ENCODE assay signal across 8 mouse cellular contexts in the genomic region with DNA sequence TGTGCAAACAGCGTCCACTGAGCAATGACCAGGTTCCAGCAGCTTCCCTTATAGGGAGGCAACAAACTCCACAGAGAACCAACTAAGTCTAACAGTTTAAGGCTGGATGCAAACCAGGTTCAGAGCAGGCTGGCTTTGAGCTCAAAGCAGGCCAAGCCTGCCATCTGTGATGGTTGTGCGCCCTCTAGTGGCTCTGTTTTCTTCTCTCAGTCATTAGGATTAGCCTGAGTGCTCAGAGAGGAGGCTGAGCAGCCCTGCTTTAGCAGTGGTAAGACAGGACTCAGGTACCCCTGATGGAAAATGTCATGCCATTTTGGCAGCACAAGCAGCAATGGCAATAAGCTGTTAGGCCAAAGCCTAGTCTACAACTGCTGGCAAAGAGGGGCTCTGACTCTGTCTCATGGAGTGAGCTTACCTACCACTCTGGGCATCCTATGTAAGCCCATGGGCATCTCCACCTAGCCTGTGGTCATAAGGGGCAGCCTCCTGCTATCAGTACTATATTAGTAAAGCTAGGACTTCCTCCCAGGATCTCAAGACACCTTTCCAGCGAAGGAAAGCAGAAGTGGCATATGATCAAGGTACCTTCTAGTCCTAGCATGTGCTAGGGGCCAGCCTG. TPM values are rescaled to one million over a fixed set of nuclear protein-coding genes. Genes with fewer than 3 reads are reported as not detected.
DNase-seq lines count a peak whose midpoint lies in the region; ATAC-seq and TF ChIP-seq lines count a peak whose summit lies in the region.

No protein-coding gene starts in this region.

- peak; percentile 83 to 95 for DNase-seq in adrenal gland, adult (ENCODE audit: inconsistent age in 2 of 2, low spot score in 1 of 2)
- peak; percentile 85 for DNase-seq in gastrocnemius, postnatal 14 days
- peak; percentile 93 for DNase-seq in intestine, embryonic 14.5 days (ENCODE audit: low spot score)
- peak; percentile 83 to 88 for DNase-seq in left cerebral cortex, postnatal 10 days (ENCODE audit: extremely low spot score in 1 of 2, low spot score in 2 of 2)
- DNase-seq in right cerebral cortex, postnatal 14 days, result peak; percentile 93
- peak; percentile 81 to 84 for DNase-seq in urinary bladder, postnatal 36 days (ENCODE audit: low spot score in 2 of 2)

- no peak overlapping the region for H3K27ac ChIP-seq in cortical plate, adult 2 months (ENCODE audit: insufficient read depth, low read length)
- no peak overlapping the region for H3K27ac ChIP-seq in intestine, embryonic 14.5 days (ENCODE audit: low read depth)

- no peaks in the 10 kb centered on the region for H3K9me3 ChIP-seq in intestine, embryonic 14.5 days (ENCODE audit: control insufficient read depth, low read length)

- intact Hi-C loops in gastrocnemius, postnatal 14 days (cut with DNase I; ENCODE audit: low total_unique reads), result loop anchor here (5.0 to 10.0 kb wide), 2 partner anchors 35 to 102 kb away; no protein-coding TSS in a partner anchor
- intact Hi-C loops in left cerebral cortex, postnatal 10 days (cut with DNase I), result loop anchor here (2.0 kb wide), 1 partner anchor 36 kb away; no protein-coding TSS in a partner anchor

- no peak for TF ChIP-seq POLR2A in cortical plate, adult 2 months (IDR thresholded peaks at IDR 0.05; ENCODE audit: extremely low read depth, insufficient read depth, low read length)

- peak; percentile 81 for ATAC-seq in intestine, embryonic 14.5 days (replicated peaks; ENCODE audit: low FRiP score, low TSS enrichment, low read depth)
- peak; percentile 91 for ATAC-seq in megakaryocyte-erythroid progenitor cell, adult 5-6 weeks (replicated peaks; ENCODE audit: low FRiP score, low TSS enrichment, poor library complexity, severe bottlenecking)

- 32% methylated on average over 3 of the region's 3 CpGs for WGBS in intestine, embryonic 14.5 days

- H3K9ac ChIP-seq in intestine, embryonic 14.5 days (ENCODE audit: low read length), result 0 out of 2 replicates have a peak overlapping the region, but pooled peaks have one; percentile 7

- no peaks in the 10 kb centered on the region for H3K27me3 ChIP-seq in intestine, embryonic 14.5 days (replicated peaks; ENCODE audit: control insufficient read depth, insufficient read depth, low read length)

- peaks cover 51% of the 10 kb centered on the region for H3K36me3 ChIP-seq in intestine, embryonic 14.5 days (ENCODE audit: control insufficient read depth, insufficient read depth, low read length)

- peak; percentile 97 for TF ChIP-seq CTCF in cortical plate, adult 2 months (IDR thresholded peaks at IDR 0.05; ENCODE audit: extremely low read depth, insufficient read depth, low read length)

- no peak overlapping the region for H3K4me3 ChIP-seq in cortical plate, adult 2 months (ENCODE audit: insufficient read depth, low read length)
- H3K4me3 ChIP-seq in intestine, embryonic 14.5 days (ENCODE audit: low read depth, low read length), result no peak overlapping the region

- no peaks in the 10 kb centered on the region for H3K4me1 ChIP-seq in cortical plate, adult 2 months (ENCODE audit: control insufficient read depth, insufficient read depth, low read length)
- H3K4me1 ChIP-seq in intestine, embryonic 14.5 days (replicated peaks; ENCODE audit: control insufficient read depth, insufficient read depth, low read length), result no peaks in the 10 kb centered on the region

- H3K4me2 ChIP-seq in intestine, embryonic 14.5 days (ENCODE audit: low read length), result no peak overlapping the region

RNA-seq across cellular contexts. Expression of gene Coro7, which starts 12.3 kb away (rescaled TPM):
- 103 and 104 TPM in 2 replicates for polyA plus RNA-seq in cortical plate, adult 2 months (2012; rRNA removed)
- total RNA-seq in gastrocnemius, postnatal 14 days (2021), result 10 to 100 TPM; 13.9 to 17.8 TPM
- polyA plus RNA-seq in intestine, embryonic 14.5 days (2014; fragmentation: Nextera tagmentation; extraction: Ambion mirVana), result 17.8 and 19.3 TPM in 2 replicates
- 100 to 1,000 TPM in 1 of 2 experiments, 10 to 100 TPM in 1; 84.6 to 108 TPM for total RNA-seq in left cerebral cortex, postnatal 10 days (2021)
- total RNA-seq in megakaryocyte-erythroid progenitor cell, adult 5-6 weeks (2014; fragmentation: Nextera tagmentation), result 48.2 and 78.5 TPM in 2 replicates
- 10.4 and 15.7 TPM in 2 replicates for total RNA-seq in megakaryocyte-erythroid progenitor cell, adult 5-6 weeks (2017)

RNA-seq across cellular contexts. Expression of gene Dnaja3, which starts 27.5 kb away (rescaled TPM):
- 48.8 and 50.6 TPM in 2 replicates for polyA plus RNA-seq in cortical plate, adult 2 months (2012; rRNA removed)
- 100 to 1,000 TPM in 1 of 2 experiments, 10 to 100 TPM in 1; 88.0 to 100 TPM for total RNA-seq in gastrocnemius, postnatal 14 days (2021)
- 71.6 and 75.3 TPM in 2 replicates for polyA plus RNA-seq in intestine, embryonic 14.5 days (2014; fragmentation: Nextera tagmentation; extraction: Ambion mirVana)
- 10 to 100 TPM; 58.7 to 59.0 TPM for total RNA-seq in left cerebral cortex, postnatal 10 days (2021)
- 56.5 and 81.2 TPM in 2 replicates for total RNA-seq in megakaryocyte-erythroid progenitor cell, adult 5-6 weeks (2014; fragmentation: Nextera tagmentation)
- total RNA-seq in megakaryocyte-erythroid progenitor cell, adult 5-6 weeks (2017), result 71.0 and 106 TPM in 2 replicates

RNA-seq across cellular contexts. Expression of gene Vasn, which starts 27.6 kb away (rescaled TPM):
- 10.1 and 11.2 TPM in 2 replicates for polyA plus RNA-seq in cortical plate, adult 2 months (2012; rRNA removed)
- 1 to 10 TPM; 7.6 to 8.4 TPM for total RNA-seq in gastrocnemius, postnatal 14 days (2021)
- 15.9 and 17.1 TPM in 2 replicates for polyA plus RNA-seq in intestine, embryonic 14.5 days (2014; fragmentation: Nextera tagmentation; extraction: Ambion mirVana)
- 1 to 10 TPM; 5.1 to 6.4 TPM for total RNA-seq in left cerebral cortex, postnatal 10 days (2021)
- not detected in 2 replicates for total RNA-seq in megakaryocyte-erythroid progenitor cell, adult 5-6 weeks (2014; fragmentation: Nextera tagmentation)
- total RNA-seq in megakaryocyte-erythroid progenitor cell, adult 5-6 weeks (2017), result 0.38 and 0.65 TPM in 2 replicates

RNA-seq across cellular contexts. Expression of gene Pam16, which starts 42.5 kb away (rescaled TPM):
- 99.3 and 101 TPM in 2 replicates for polyA plus RNA-seq in cortical plate, adult 2 months (2012; rRNA removed)
- 10 to 100 TPM; 68.0 to 74.9 TPM for total RNA-seq in gastrocnemius, postnatal 14 days (2021)
- polyA plus RNA-seq in intestine, embryonic 14.5 days (2014; fragmentation: Nextera tagmentation; extraction: Ambion mirVana), result 80.5 and 85.9 TPM in 2 replicates
- 10 to 100 TPM; 78.2 to 86.0 TPM for total RNA-seq in left cerebral cortex, postnatal 10 days (2021)
- 76.0 and 100 TPM in 2 replicates for total RNA-seq in megakaryocyte-erythroid progenitor cell, adult 5-6 weeks (2014; fragmentation: Nextera tagmentation)
- total RNA-seq in megakaryocyte-erythroid progenitor cell, adult 5-6 weeks (2017), result 18.2 and 24.0 TPM in 2 replicates

RNA-seq across cellular contexts. Expression of gene Nmral1, which starts 51.9 kb away (rescaled TPM):
- polyA plus RNA-seq in cortical plate, adult 2 months (2012; rRNA removed), result 25.5 and 25.7 TPM in 2 replicates
- 1 to 10 TPM; 4.5 to 5.2 TPM for total RNA-seq in gastrocnemius, postnatal 14 days (2021)
- polyA plus RNA-seq in intestine, embryonic 14.5 days (2014; fragmentation: Nextera tagmentation; extraction: Ambion mirVana), result 73.4 and 79.4 TPM in 2 replicates
- 10 to 100 TPM; 12.6 to 13.0 TPM for total RNA-seq in left cerebral cortex, postnatal 10 days (2021)
- 72.1 and 80.1 TPM in 2 replicates for total RNA-seq in megakaryocyte-erythroid progenitor cell, adult 5-6 weeks (2014; fragmentation: Nextera tagmentation)
- total RNA-seq in megakaryocyte-erythroid progenitor cell, adult 5-6 weeks (2017), result 81.5 and 95.5 TPM in 2 replicates
